8 mouse cellular contexts compared by ENCODE assay signal in the genomic region with DNA sequence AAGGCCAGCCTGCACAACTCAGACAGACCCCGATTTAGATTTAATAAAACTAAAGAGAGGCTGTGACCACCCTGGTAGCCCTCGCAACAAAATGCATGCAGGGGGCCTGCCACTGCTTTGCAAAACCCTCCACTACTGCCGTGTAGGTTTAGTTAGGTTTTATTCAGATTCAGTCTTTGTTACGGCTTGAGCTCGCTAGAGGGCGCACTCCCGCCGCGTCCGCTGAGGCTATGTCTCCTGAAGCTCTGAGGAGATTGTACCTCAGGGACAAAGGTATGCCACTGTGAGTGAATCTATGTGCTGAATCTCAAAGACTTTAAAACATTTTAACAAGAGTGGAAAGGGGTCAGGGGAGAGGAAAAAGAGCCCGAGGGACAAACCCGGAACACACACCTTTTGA. TPM values are rescaled to one million over a fixed set of nuclear protein-coding genes. Genes with fewer than 3 reads are reported as not detected.
DNase-seq lines count a peak whose midpoint lies in the region; ATAC-seq and TF ChIP-seq lines count a peak whose summit lies in the region.

No protein-coding gene starts in this region.

- H3K4me2 ChIP-seq in midbrain, postnatal 0 days (ENCODE audit: low read depth, low read length, poor library complexity, severe bottlenecking): no peak overlapping the region

- H3K9ac ChIP-seq in midbrain, postnatal 0 days (replicated peaks; ENCODE audit: low read length, poor library complexity, severe bottlenecking): no peak overlapping the region

- no peaks in the 10 kb centered on the region for H3K27me3 ChIP-seq in heart, embryonic 10.5 days (ENCODE audit: insufficient read depth, poor library complexity, severe bottlenecking)
- no peaks in the 10 kb centered on the region for H3K27me3 ChIP-seq in C2C12 (ENCODE audit: control insufficient read depth, insufficient read depth, insufficient read length)
- no peaks in the 10 kb centered on the region for H3K27me3 ChIP-seq in midbrain, postnatal 0 days (ENCODE audit: insufficient read depth, low read length)

- no peak for TF ChIP-seq POLR2A in bone marrow macrophage, adult 2 months (IDR thresholded peaks at IDR 0.05; ENCODE audit: borderline replicate concordance, low read depth, low read length)

- peak; percentile 1 to 44 for DNase-seq in heart, adult 18-20 months
- DNase-seq in heart, embryonic 10.5 days (ENCODE audit: low spot score): no peak
- peak; percentile 23 for DNase-seq in forelimb bud, embryonic 11.5 days (ENCODE audit: low read depth, low spot score)
- DNase-seq in left cerebral cortex, postnatal 14 days (ENCODE audit: low spot score in 2 of 2): peak; percentile 31 to 64
- DNase-seq in midbrain, postnatal 0 days (ENCODE audit: low spot score): peak; percentile 36
- DNase-seq in thymus, postnatal 0 days (ENCODE audit: low spot score): peak; percentile 12

- no peaks in the 10 kb centered on the region for H3K9me3 ChIP-seq in heart, embryonic 10.5 days
- H3K9me3 ChIP-seq in midbrain, postnatal 0 days (ENCODE audit: low read length): no peaks in the 10 kb centered on the region

- TF ChIP-seq CTCF in C2C12 (IDR thresholded peaks at IDR 0.05; ENCODE audit: control insufficient read depth, insufficient read depth, insufficient read length): peak; percentile 2
- TF ChIP-seq CTCF in bone marrow macrophage, adult 2 months (IDR thresholded peaks at IDR 0.05; ENCODE audit: low read depth, low read length): peak; percentile 51; the same call in 1 of the 2 replicates
- TF ChIP-seq CTCF in midbrain, postnatal 0 days (IDR thresholded peaks at IDR 0.05): peak; percentile 77

- no peaks in the 10 kb centered on the region for H3K4me1 ChIP-seq in heart, embryonic 10.5 days
- no peaks in the 10 kb centered on the region for H3K4me1 ChIP-seq in bone marrow macrophage, adult 2 months (ENCODE audit: control insufficient read depth, insufficient read depth, low read length)
- no peaks in the 10 kb centered on the region for H3K4me1 ChIP-seq in midbrain, postnatal 0 days (ENCODE audit: insufficient read depth, low read length)

- H3K36me3 ChIP-seq in heart, embryonic 10.5 days: no peaks in the 10 kb centered on the region
- H3K36me3 ChIP-seq in C2C12 (ENCODE audit: control insufficient read depth, insufficient read depth): no peaks in the 10 kb centered on the region
- H3K36me3 ChIP-seq in midbrain, postnatal 0 days (ENCODE audit: insufficient read depth, low read length): no peaks in the 10 kb centered on the region

- no peaks in the 10 kb centered on the region for H3K79me3 ChIP-seq in C2C12 (ENCODE audit: low read depth)

- intact Hi-C loops in left cerebral cortex, postnatal 14 days (cut with DNase I): loop anchor here (5.0 to 10.0 kb wide), 2 partner anchors 93 to 351 kb away; no protein-coding TSS in a partner anchor

- 0 out of 2 replicates have a peak, but pooled peaks have one; percentile 38 for ATAC-seq in midbrain, postnatal 0 days (ENCODE audit: low FRiP score)

- no peak overlapping the region for H3K4me3 ChIP-seq in heart, embryonic 10.5 days
- no peak overlapping the region for H3K4me3 ChIP-seq in C2C12 (ENCODE audit: insufficient read depth, poor library complexity, severe bottlenecking)
- H3K4me3 ChIP-seq in bone marrow macrophage, adult 2 months (ENCODE audit: insufficient read depth, low read length): no peak overlapping the region
- no peak overlapping the region for H3K4me3 ChIP-seq in midbrain, postnatal 0 days (ENCODE audit: low read depth, low read length)

- no peak overlapping the region for H3K27ac ChIP-seq in heart, embryonic 10.5 days
- no peak overlapping the region for H3K27ac ChIP-seq in bone marrow macrophage, adult 2 months (ENCODE audit: insufficient read depth, low read depth, low read length)
- no peak overlapping the region for H3K27ac ChIP-seq in midbrain, postnatal 0 days (ENCODE audit: low read depth, low read length)

- WGBS in heart, embryonic 10.5 days: 18% methylated on average over 12 of the region's 12 CpGs
- 14% methylated on average over 12 of the region's 12 CpGs for WGBS in midbrain, postnatal 0 days

- no peak overlapping the region for H3ac ChIP-seq in C2C12 (ENCODE audit: control insufficient read depth, insufficient read length, low read depth)

- H3K79me2 ChIP-seq in C2C12 (ENCODE audit: control insufficient read depth, insufficient read depth): no peaks in the 10 kb centered on the region

TF ChIP-seq in C2C12, 6 proteins besides CTCF, POLR2A, EP300 and RAD21:
- TF ChIP-seq MAX (IDR thresholded peaks at IDR 0.05): no peak
- no peak for TF ChIP-seq MYOD1 (IDR thresholded peaks at IDR 0.05; ENCODE audit: control insufficient read depth, insufficient read length, low read depth)
- no peak for TF ChIP-seq CEBPB (IDR thresholded peaks at IDR 0.05; ENCODE audit: low read depth)
- no peak for TF ChIP-seq MYOG (IDR thresholded peaks at IDR 0.05; ENCODE audit: control insufficient read depth, extremely low read depth, insufficient read length)
- TF ChIP-seq FOSL1 (IDR thresholded peaks at IDR 0.05; ENCODE audit: insufficient read depth, low read length, poor library complexity, severe bottlenecking): no peak
- TF ChIP-seq USF1 (IDR thresholded peaks at IDR 0.05; ENCODE audit: low read depth): no peak

RNA-seq across cellular contexts. Expression of a gene that starts 0.7 kb away (rescaled TPM):
- total RNA-seq in heart, adult 18-20 months (2021): not detected
- polyA plus RNA-seq in heart, embryonic 10.5 days (2016; fragmentation: Nextera tagmentation; extraction: Ambion mirVana): not detected in 2 replicates
- polyA plus RNA-seq in C2C12 (2012; fragmentation: generic; extraction: Trizol): not detected
- not detected in 2 replicates for polyA plus RNA-seq in bone marrow macrophage, adult 2 months (2012; ENCODE audit: insufficient read depth, insufficient read length, missing spikeins)
- not detected for total RNA-seq in left cerebral cortex, postnatal 14 days (2021)
- not detected in 2 replicates for total RNA-seq in midbrain, postnatal 0 days (2014; rRNA removed)
- not detected in 2 replicates for polyA plus RNA-seq in midbrain, postnatal 0 days (2015; fragmentation: Nextera tagmentation; extraction: Ambion mirVana)
- not detected in 2 replicates for polyA plus RNA-seq in thymus, postnatal 0 days (2015; fragmentation: Nextera tagmentation; extraction: Ambion mirVana)

RNA-seq across cellular contexts. Expression of a gene that starts 18.0 kb away (rescaled TPM):
- total RNA-seq in heart, adult 18-20 months (2021): not detected
- polyA plus RNA-seq in heart, embryonic 10.5 days (2016; fragmentation: Nextera tagmentation; extraction: Ambion mirVana): not detected in 2 replicates
- not detected for polyA plus RNA-seq in C2C12 (2012; fragmentation: generic; extraction: Trizol)
- polyA plus RNA-seq in bone marrow macrophage, adult 2 months (2012; ENCODE audit: insufficient read depth, insufficient read length, missing spikeins): not detected in 2 replicates
- not detected for total RNA-seq in left cerebral cortex, postnatal 14 days (2021)
- total RNA-seq in midbrain, postnatal 0 days (2014; rRNA removed): not detected in 2 replicates
- polyA plus RNA-seq in midbrain, postnatal 0 days (2015; fragmentation: Nextera tagmentation; extraction: Ambion mirVana): not detected in 2 replicates
- polyA plus RNA-seq in thymus, postnatal 0 days (2015; fragmentation: Nextera tagmentation; extraction: Ambion mirVana): not detected in 2 replicates

RNA-seq across cellular contexts. Expression of a gene that starts 26.5 kb away (rescaled TPM):
- total RNA-seq in heart, adult 18-20 months (2021): not detected
- not detected in 2 replicates for polyA plus RNA-seq in heart, embryonic 10.5 days (2016; fragmentation: Nextera tagmentation; extraction: Ambion mirVana)
- not detected for polyA plus RNA-seq in C2C12 (2012; fragmentation: generic; extraction: Trizol)
- polyA plus RNA-seq in bone marrow macrophage, adult 2 months (2012; ENCODE audit: insufficient read depth, insufficient read length, missing spikeins): not detected in 2 replicates
- not detected for total RNA-seq in left cerebral cortex, postnatal 14 days (2021)
- not detected in 2 replicates for total RNA-seq in midbrain, postnatal 0 days (2014; rRNA removed)
- polyA plus RNA-seq in midbrain, postnatal 0 days (2015; fragmentation: Nextera tagmentation; extraction: Ambion mirVana): not detected in 2 replicates
- 0.28 TPM in 1 of 2 replicates, not detected in the other for polyA plus RNA-seq in thymus, postnatal 0 days (2015; fragmentation: Nextera tagmentation; extraction: Ambion mirVana)

RNA-seq across cellular contexts. Expression of a gene that starts 36.8 kb away (rescaled TPM):
- not detected for total RNA-seq in heart, adult 18-20 months (2021)
- not detected in 2 replicates for polyA plus RNA-seq in heart, embryonic 10.5 days (2016; fragmentation: Nextera tagmentation; extraction: Ambion mirVana)
- polyA plus RNA-seq in C2C12 (2012; fragmentation: generic; extraction: Trizol): not detected
- polyA plus RNA-seq in bone marrow macrophage, adult 2 months (2012; ENCODE audit: insufficient read depth, insufficient read length, missing spikeins): not detected in 2 replicates
- not detected for total RNA-seq in left cerebral cortex, postnatal 14 days (2021)
- not detected in 2 replicates for total RNA-seq in midbrain, postnatal 0 days (2014; rRNA removed)
- not detected in 2 replicates for polyA plus RNA-seq in midbrain, postnatal 0 days (2015; fragmentation: Nextera tagmentation; extraction: Ambion mirVana)
- not detected in 2 replicates for polyA plus RNA-seq in thymus, postnatal 0 days (2015; fragmentation: Nextera tagmentation; extraction: Ambion mirVana)

RNA-seq across cellular contexts. Expression of a gene that starts 41.3 kb away (rescaled TPM):
- not detected for total RNA-seq in heart, adult 18-20 months (2021)
- polyA plus RNA-seq in heart, embryonic 10.5 days (2016; fragmentation: Nextera tagmentation; extraction: Ambion mirVana): not detected in 2 replicates
- polyA plus RNA-seq in C2C12 (2012; fragmentation: generic; extraction: Trizol): not detected
- not detected in 2 replicates for polyA plus RNA-seq in bone marrow macrophage, adult 2 months (2012; ENCODE audit: insufficient read depth, insufficient read length, missing spikeins)
- total RNA-seq in left cerebral cortex, postnatal 14 days (2021): not detected
- total RNA-seq in midbrain, postnatal 0 days (2014; rRNA removed): not detected in 2 replicates
- not detected in 2 replicates for polyA plus RNA-seq in midbrain, postnatal 0 days (2015; fragmentation: Nextera tagmentation; extraction: Ambion mirVana)
- polyA plus RNA-seq in thymus, postnatal 0 days (2015; fragmentation: Nextera tagmentation; extraction: Ambion mirVana): not detected in 2 replicates

Comparison
In these comparisons a context has a peak if more than half of its experiments do, and no peak if none do; other contexts are left out.
1. CTCF ChIP-seq: peak in every context shown above with its lines; median percentile 77 in midbrain, postnatal 0 days; 51 in bone marrow macrophage, adult 2 months; 2 in C2C12.